20 mouse cellular contexts compared by ENCODE assay signal in the genomic region with DNA sequence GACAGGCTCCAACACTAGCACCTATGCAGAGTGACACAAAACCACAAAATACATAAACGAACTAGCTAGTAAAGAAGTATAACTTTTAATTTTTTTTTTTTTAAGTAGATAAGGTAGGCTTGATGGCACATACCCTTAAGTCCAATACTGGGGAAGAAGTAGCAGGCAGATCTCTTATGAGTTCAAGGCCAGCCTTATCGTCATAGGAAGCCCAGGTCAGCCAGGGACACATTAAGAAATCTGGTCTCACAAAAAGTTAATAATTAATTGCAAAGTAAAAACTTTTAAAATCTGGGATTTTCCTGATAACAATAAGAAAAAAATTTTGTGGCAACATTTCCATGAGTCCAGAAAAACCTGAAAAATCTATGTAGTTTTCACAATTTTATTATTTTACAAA.
A peak's percentile ranks its signal among the peaks of the same experiment; 100 is the strongest.
DNase-seq lines count a peak whose midpoint lies in the region; ATAC-seq and TF ChIP-seq lines count a peak whose summit lies in the region.
"Had no signal": no experiment of that assay in that cellular context is flagged by ENCODE, and none has a peak within 500 bp of the region (broad histone marks: within the 10 kb centered on the region; RNA-seq: fewer than 3 reads in every experiment).

No protein-coding gene starts in this region.

- H3K9ac ChIP-seq in heart, embryonic 13.5 days: no peak overlapping the region
- no peak overlapping the region for H3K9ac ChIP-seq in heart, adult 2 months (ENCODE audit: low read depth, low read length)
- no peak overlapping the region for H3K9ac ChIP-seq in hindbrain, postnatal 0 days (replicated peaks; ENCODE audit: low read length)
- H3K9ac ChIP-seq in neural tube, embryonic 15.5 days (replicated peaks): no peak overlapping the region
- H3K9ac ChIP-seq: embryonic facial prominence, embryonic 13.5 days; embryonic facial prominence, embryonic 15.5 days; forebrain, embryonic 13.5 days had no signal

- ATAC-seq in heart, embryonic 13.5 days (ENCODE audit: extremely low read depth, insufficient number of reproducible peaks, low FRiP score, low TSS enrichment): no peak
- no peak for ATAC-seq in hindbrain, postnatal 0 days
- ATAC-seq in neural tube, embryonic 15.5 days (ENCODE audit: low FRiP score): no peak

- H3K4me1 ChIP-seq in heart, embryonic 13.5 days: peaks cover 7% of the 10 kb centered on the region
- H3K4me1 ChIP-seq in heart, adult 2 months (ENCODE audit: control insufficient read depth, insufficient read depth, low read length): peaks cover 2% of the 10 kb centered on the region
- no peaks in the 10 kb centered on the region for H3K4me1 ChIP-seq in hindbrain, postnatal 0 days (ENCODE audit: insufficient read depth, low read length)
- H3K4me1 ChIP-seq in hindbrain, embryonic 10.5 days (replicated peaks): peaks cover 14% of the 10 kb centered on the region
- H3K4me1 ChIP-seq in neural tube, embryonic 15.5 days: peaks cover 13% of the 10 kb centered on the region

- H3K4me3 ChIP-seq in heart, embryonic 13.5 days: no peak overlapping the region
- no peak overlapping the region for H3K4me3 ChIP-seq in heart, adult 2 months
- no peak overlapping the region for H3K4me3 ChIP-seq in hindbrain, postnatal 0 days (ENCODE audit: low read length)
- H3K4me3 ChIP-seq in hindbrain, embryonic 10.5 days: no peak overlapping the region
- H3K4me3 ChIP-seq in neural tube, embryonic 15.5 days (replicated peaks): no peak overlapping the region
- H3K4me3 ChIP-seq: embryonic facial prominence, embryonic 13.5 days; embryonic facial prominence, embryonic 15.5 days; erythroblast, embryonic 14.5 days; forebrain, embryonic 10.5 days; forebrain, embryonic 13.5 days had no signal

- no peak overlapping the region for H3K4me2 ChIP-seq in heart, embryonic 13.5 days
- no peak overlapping the region for H3K4me2 ChIP-seq in hindbrain, postnatal 0 days (ENCODE audit: low read depth, low read length)
- no peak overlapping the region for H3K4me2 ChIP-seq in neural tube, embryonic 15.5 days
- H3K4me2 ChIP-seq: embryonic facial prominence, embryonic 13.5 days; embryonic facial prominence, embryonic 15.5 days had no signal

- intact Hi-C loops in heart, adult 2 months (cut with DNase I): no loop called here

- H3K36me3 ChIP-seq in heart, embryonic 13.5 days: peaks cover 14% of the 10 kb centered on the region; the same call in 1 of the 2 replicates
- peaks cover 5% of the 10 kb centered on the region; the same call in 1 of the 2 replicates for H3K36me3 ChIP-seq in heart, adult 2 months (ENCODE audit: control insufficient read depth, insufficient read depth, low read length)
- H3K36me3 ChIP-seq in hindbrain, postnatal 0 days (ENCODE audit: insufficient read depth, low read length): no peaks in the 10 kb centered on the region
- H3K36me3 ChIP-seq in hindbrain, embryonic 10.5 days: peaks cover 49% of the 10 kb centered on the region
- H3K36me3 ChIP-seq in neural tube, embryonic 15.5 days: no peaks in the 10 kb centered on the region

- no peaks in the 10 kb centered on the region for H3K27me3 ChIP-seq in heart, embryonic 13.5 days (replicated peaks)
- no peaks in the 10 kb centered on the region for H3K27me3 ChIP-seq in heart, adult 2 months (ENCODE audit: control insufficient read depth, insufficient read depth, low read length)
- H3K27me3 ChIP-seq in hindbrain, postnatal 0 days (ENCODE audit: insufficient read depth, low read length): no peaks in the 10 kb centered on the region
- H3K27me3 ChIP-seq in hindbrain, embryonic 10.5 days (ENCODE audit: insufficient read depth, poor library complexity, severe bottlenecking): no peaks in the 10 kb centered on the region
- no peaks in the 10 kb centered on the region for H3K27me3 ChIP-seq in neural tube, embryonic 15.5 days (replicated peaks)
- H3K27me3 ChIP-seq: embryonic facial prominence, embryonic 13.5 days; embryonic facial prominence, embryonic 15.5 days; forebrain, embryonic 13.5 days had no signal

- 0 out of 2 replicates have a peak overlapping the region, but pooled peaks have one; percentile 8 for H3K27ac ChIP-seq in heart, embryonic 13.5 days (replicated peaks)
- no peak overlapping the region for H3K27ac ChIP-seq in heart, adult 2 months
- 0 out of 2 replicates have a peak overlapping the region, but pooled peaks have one; percentile 16 for H3K27ac ChIP-seq in hindbrain, postnatal 0 days
- H3K27ac ChIP-seq in hindbrain, embryonic 10.5 days: no peak overlapping the region
- H3K27ac ChIP-seq in neural tube, embryonic 15.5 days (replicated peaks): 0 out of 2 replicates have a peak overlapping the region, but pooled peaks have one; percentile 54
- H3K27ac ChIP-seq: embryonic facial prominence, embryonic 13.5 days; embryonic facial prominence, embryonic 15.5 days had no signal

- WGBS in heart, embryonic 13.5 days: 71% methylated on average over 2 of the region's 2 CpGs
- 68% methylated on average over 2 of the region's 2 CpGs for WGBS in heart, adult 2 months
- WGBS in hindbrain, postnatal 0 days: 75% methylated on average over 2 of the region's 2 CpGs
- WGBS in hindbrain, embryonic 10.5 days: 83% methylated on average over 2 of the region's 2 CpGs
- 78% methylated on average over 2 of the region's 2 CpGs for WGBS in neural tube, embryonic 15.5 days

- TF ChIP-seq EP300 in heart, adult 2 months (IDR thresholded peaks at IDR 0.05; ENCODE audit: insufficient read depth, low read depth, low read length): no peak

- no peak for TF ChIP-seq POLR2A in heart, adult 2 months (IDR thresholded peaks at IDR 0.05; ENCODE audit: insufficient read depth, low read depth, low read length)

- TF ChIP-seq CTCF in heart, adult 2 months (IDR thresholded peaks at IDR 0.05): no peak
- no peak for TF ChIP-seq CTCF in hindbrain, postnatal 0 days (IDR thresholded peaks at IDR 0.05; ENCODE audit: low read depth)

- DNase-seq in heart, adult 2 months: no peak
- DNase-seq in hindbrain, postnatal 0 days (ENCODE audit: low spot score): no peak
- DNase-seq in hindbrain, embryonic 10.5 days (ENCODE audit: low spot score): no peak
- DNase-seq in neural tube, embryonic 10.5 days (ENCODE audit: extremely low spot score, low spot score): no peak
- DNase-seq: adrenal gland, adult 2 months; adrenal gland, postnatal 10 days; adrenal gland, postnatal 25 days; cerebellum, adult 11 months; cerebellum, adult 18-20 months; cerebellum, adult 8-10 months; cerebellum, adult 9-11 months; cerebellum, postnatal 14 days; cerebellum, postnatal 36 days had no signal

- H3K79me2 ChIP-seq in heart, adult 2 months (replicated peaks; ENCODE audit: control insufficient read depth, insufficient read depth, low read length): peaks cover 1% of the 10 kb centered on the region; the same call in 1 of the 2 replicates

- no peaks in the 10 kb centered on the region for H3K9me3 ChIP-seq in heart, embryonic 13.5 days
- no peaks in the 10 kb centered on the region for H3K9me3 ChIP-seq in hindbrain, postnatal 0 days (ENCODE audit: low read length)
- H3K9me3 ChIP-seq in hindbrain, embryonic 10.5 days: peaks cover 8% of the 10 kb centered on the region; the same call in 1 of the 2 replicates
- no peaks in the 10 kb centered on the region for H3K9me3 ChIP-seq in neural tube, embryonic 15.5 days (replicated peaks)
- H3K9me3 ChIP-seq: embryonic facial prominence, embryonic 15.5 days had no signal

Comparison
In these comparisons a context has a peak if more than half of its experiments do, and no peak if none do; other contexts are left out.
1. H3K27ac ChIP-seq: peak in heart, embryonic 13.5 days (single experiment), hindbrain, postnatal 0 days (single experiment) and neural tube, embryonic 15.5 days (single experiment); none in heart, adult 2 months (single experiment) and hindbrain, embryonic 10.5 days (single experiment).